Mouse (Mus musculus) heart, embryonic 14.5 days (tissue): Measurements from ENCODE around the gene Cntnap5c. TPM values are rescaled to one million over a fixed set of nuclear protein-coding genes. Genes with fewer than 3 reads are reported as not detected.

Experiments used
- ATAC-seq: fragments of 200-750 bp; cut with Nextera tagmentation; 2 replicates; pipeline ENCODE4 v1.8.0; 2017; ENCODE audit warnings: low read depth, moderate TSS enrichment; ENCODE audit not compliant: insufficient number of reproducible peaks, insufficient read depth, low FRiP score
- H3K27ac ChIP-seq, 2 experiments: fragments of 200-500 bp in 1 of 2; fragments of 300-500 bp in 1 of 2; sonication (generic) in 1 of 2; replicated peaks in 1 of 2; 2 replicates each; pipeline ENCODE4 v1.5.1; 2012 to 2014; ENCODE audit warnings: low read depth in 2 of 2, low read length in 2 of 2, control low read depth in 1 of 2, mild to moderate bottlenecking in 1 of 2, mixed read lengths in 1 of 2; ENCODE audit not compliant: control insufficient read depth in 1 of 2, insufficient read depth in 1 of 2
- H3K27me3 ChIP-seq: fragments of 300-500 bp; sonication (generic); 2 replicates; pipeline ENCODE4 v1.6.1; 2014; ENCODE audit warnings: mild to moderate bottlenecking, low read length, control low read depth; ENCODE audit not compliant: control insufficient read depth, insufficient read depth
- H3K36me3 ChIP-seq: fragments of 300-500 bp; sonication (generic); 2 replicates; pipeline ENCODE4 v1.6.1; 2014; ENCODE audit warnings: mild to moderate bottlenecking, control low read depth, low read length, mixed read lengths; ENCODE audit not compliant: control insufficient read depth, insufficient read depth
- H3K4me1 ChIP-seq, 2 experiments: fragments of 200-500 bp in 1 of 2; fragments of 300-500 bp in 1 of 2; sonication (generic) in 1 of 2; 2 replicates each; pipeline ENCODE4 v1.6.1; 2012 to 2014; ENCODE audit warnings: low read length in 2 of 2, control low read depth in 1 of 2, mixed read lengths in 1 of 2; ENCODE audit not compliant: control insufficient read depth in 2 of 2, insufficient read depth in 2 of 2
- H3K4me2 ChIP-seq: fragments of 300-500 bp; sonication (generic); 2 replicates; pipeline ENCODE4 v1.6.1; 2014; ENCODE audit warnings: mild to moderate bottlenecking, low read length
- H3K4me3 ChIP-seq, 2 experiments: fragments of 200-500 bp in 1 of 2; fragments of 300-500 bp in 1 of 2; sonication (generic) in 1 of 2; 2 replicates each; pipeline ENCODE4 v1.5.1; 2012 to 2014; ENCODE audit warnings: low read length in 2 of 2, mild to moderate bottlenecking in 2 of 2, control low read depth in 1 of 2, low read depth in 1 of 2, moderate library complexity in 1 of 2; ENCODE audit not compliant: control insufficient read depth in 1 of 2, insufficient read depth in 1 of 2
- H3K9ac ChIP-seq: fragments of 300-500 bp; sonication (generic); 2 replicates; pipeline ENCODE4 v1.6.1; 2014; ENCODE audit warnings: mild to moderate bottlenecking, low read length
- H3K9me3 ChIP-seq: fragments of 300-500 bp; sonication (generic); 2 replicates; pipeline ENCODE4 v1.6.1; 2016; ENCODE audit warnings: low read length, control low read depth; ENCODE audit not compliant: control insufficient read depth
- WGBS: fragments of 180-500 bp; shearing (Covaris S2); extraction: QIAGEN DNeasy Blood & Tissue Kit; methylation state at CpG from one replicate; pipeline ENCODE4 v1.1.7; 2014; 5-methylcytosine and 5-hydroxymethylcytosine counted together
- polyA plus RNA-seq: library from polyadenylated mRNA; unstranded; fragments of >200 nt; fragmentation: Nextera tagmentation; extraction: Ambion mirVana; gene quantifications from 2 replicates; pipeline ENCODE4 v1.2.1, GENCODE M21; 2014

The Cntnap5c gene
- polyA plus RNA-seq, 1 experiment from 2014 or later: not detected

GRCm38 (mm10) chr17:58201148-58201547, 431.8 kb downstream of the Cntnap5c start:
- no peak for ATAC-seq
- WGBS: 75% methylated on average over 2 of the region's 2 CpGs
- no peaks in the 10 kb centered on the region for H3K27me3 ChIP-seq
- H3K27ac ChIP-seq: no peak overlapping the region
- H3K4me1 ChIP-seq: no peaks in the 10 kb centered on the region
- H3K9ac ChIP-seq: no peak overlapping the region
- H3K36me3 ChIP-seq: no peaks in the 10 kb centered on the region
- no peaks in the 10 kb centered on the region for H3K9me3 ChIP-seq
- no peak overlapping the region for H3K4me2 ChIP-seq
- no peak overlapping the region for H3K4me3 ChIP-seq

DNA sequence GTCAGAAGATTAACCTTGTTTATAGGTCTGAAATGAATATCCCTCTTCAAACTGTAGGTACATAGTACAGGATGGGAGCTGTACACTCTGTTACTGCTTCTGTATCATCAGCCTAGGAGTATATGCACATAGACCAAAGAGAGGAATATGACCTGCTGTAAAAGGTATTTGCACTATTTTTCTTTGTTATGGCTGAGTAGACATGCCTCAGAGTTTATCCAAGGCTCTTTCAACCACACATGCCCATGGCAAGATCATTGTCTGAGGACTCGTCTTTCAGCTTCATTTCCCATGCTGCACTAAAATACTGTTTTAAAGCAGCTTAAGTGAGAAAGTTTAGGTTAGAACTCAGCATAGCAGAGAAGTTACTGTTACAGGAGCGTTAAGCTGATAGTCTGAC, 498.7 kb downstream of the Cntnap5c start:
- 80% methylated on average over 2 of the region's 2 CpGs for WGBS

DNA sequence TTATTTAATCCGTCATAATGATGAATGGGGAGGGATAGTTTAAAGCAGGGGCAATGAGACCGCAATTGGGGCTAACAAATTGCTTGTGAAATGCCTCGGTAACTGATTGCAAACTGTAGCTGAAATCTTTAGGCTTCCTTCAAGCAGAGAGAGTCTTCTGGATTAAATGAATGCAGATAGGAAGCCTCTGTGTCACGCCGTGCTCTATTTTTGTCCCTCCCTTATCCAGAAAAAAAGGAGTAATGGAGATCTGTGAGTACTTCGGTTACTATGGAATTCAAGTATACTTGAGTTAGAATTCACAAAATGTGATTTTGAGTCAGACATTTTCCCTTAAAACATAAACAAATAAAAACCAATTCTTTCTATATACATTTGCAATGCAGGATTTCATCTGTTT, 581.9 kb downstream of the Cntnap5c start:
- WGBS: 48% methylated on average over 6 of the region's 6 CpGs
- no peak overlapping the region for H3K4me3 ChIP-seq

More for the DNA sequence above, 498.7 kb downstream of the Cntnap5c start:
- no peaks in the 10 kb centered on the region for H3K4me1 ChIP-seq
- H3K4me2 ChIP-seq: no peak overlapping the region
- H3K9ac ChIP-seq: no peak overlapping the region
- H3K27ac ChIP-seq: no peak overlapping the region
- H3K4me3 ChIP-seq: no peak overlapping the region
- no peak for ATAC-seq
- no peaks in the 10 kb centered on the region for H3K36me3 ChIP-seq
- no peaks in the 10 kb centered on the region for H3K27me3 ChIP-seq
- 0 out of 2 replicates have a peak, but pooled peaks cover 2% of the 10 kb centered on the region for H3K9me3 ChIP-seq

DNA sequence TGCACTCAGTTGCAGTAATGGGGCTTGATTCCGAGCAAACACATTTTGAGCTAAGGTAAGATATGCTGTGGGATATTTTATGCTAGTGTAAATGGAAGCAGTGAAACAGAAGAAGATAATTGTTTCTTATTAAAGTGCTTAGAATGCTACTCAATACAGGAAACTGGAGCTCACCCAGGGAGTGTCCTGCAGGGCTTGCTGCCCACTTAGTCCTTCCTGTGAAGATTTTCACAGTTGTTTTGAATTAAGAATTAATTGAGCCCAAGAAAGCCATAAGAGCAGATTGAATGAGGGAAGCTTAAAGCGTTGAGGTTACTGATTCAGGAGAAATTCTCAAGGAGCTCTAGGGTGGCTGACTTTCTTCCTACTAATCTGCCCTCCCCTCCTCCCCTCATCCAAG, 586.9 kb downstream of the Cntnap5c start:
- Histone ChIP-seq H3K36me3 (no peaks in the 10 kb centered on the region), H3K27me3 (no peaks in the 10 kb centered on the region), H3K4me3 (no peak overlapping the region), H3K4me2 (no peak overlapping the region), H3K9ac (no peak overlapping the region), H3K9me3 (no peaks in the 10 kb centered on the region), H3K27ac (no peak overlapping the region), H3K4me1 (no peaks in the 10 kb centered on the region)
- WGBS: 58% methylated on average over 2 of the region's 2 CpGs
- no peak for ATAC-seq

More for the DNA sequence above, 581.9 kb downstream of the Cntnap5c start:
- no peak overlapping the region for H3K4me2 ChIP-seq
- H3K27me3 ChIP-seq: no peaks in the 10 kb centered on the region
- no peaks in the 10 kb centered on the region for H3K4me1 ChIP-seq
- H3K27ac ChIP-seq: no peak overlapping the region
- no peaks in the 10 kb centered on the region for H3K36me3 ChIP-seq
- no peak for ATAC-seq
- no peak overlapping the region for H3K9ac ChIP-seq
- H3K9me3 ChIP-seq: no peaks in the 10 kb centered on the region

DNA sequence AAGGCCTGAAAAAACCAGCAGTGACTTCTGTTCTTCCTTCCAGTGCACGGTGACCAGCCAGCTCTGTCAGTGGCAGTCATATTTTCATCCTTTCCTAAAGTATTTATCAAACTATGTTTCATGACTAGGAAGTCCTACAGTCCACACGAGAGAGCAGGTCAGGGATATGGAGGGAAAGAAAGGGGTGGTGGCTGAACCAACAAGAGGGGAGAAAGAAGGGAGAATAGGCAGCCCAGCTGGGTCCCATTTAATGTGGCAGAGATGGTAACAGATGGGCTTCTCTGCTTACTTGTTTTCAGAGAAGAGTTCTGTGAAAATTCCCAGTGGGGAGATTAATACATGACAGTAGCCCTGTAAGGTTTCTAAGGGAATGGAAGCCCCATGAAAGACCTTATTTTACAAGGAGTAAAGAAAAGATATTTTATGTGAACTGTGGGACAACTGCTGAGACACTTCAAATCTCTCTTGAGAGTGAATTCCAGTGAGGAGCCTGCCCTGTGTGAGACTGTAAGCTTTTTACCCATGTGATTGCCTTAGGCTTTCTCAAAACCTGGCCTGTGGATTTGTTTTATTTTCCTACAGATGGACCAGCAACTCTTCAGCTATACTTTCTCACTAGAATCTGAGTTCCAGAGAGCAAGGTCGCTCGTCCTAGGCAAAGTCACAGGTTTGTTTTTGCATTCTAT, 594.4 kb downstream of the Cntnap5c start:
- no peaks in the 10 kb centered on the region for H3K27me3 ChIP-seq
- no peak overlapping the region for H3K27ac ChIP-seq
- WGBS: 78% methylated on average over 4 of the region's 4 CpGs
- H3K4me2 ChIP-seq: no peak overlapping the region
- H3K4me1 ChIP-seq: no peaks in the 10 kb centered on the region
- H3K9me3 ChIP-seq: no peaks in the 10 kb centered on the region
- H3K9ac ChIP-seq: no peak overlapping the region
- H3K4me3 ChIP-seq: no peak overlapping the region
- no peak for ATAC-seq
- no peaks in the 10 kb centered on the region for H3K36me3 ChIP-seq

GRCm38 (mm10) chr17:58370089-58370488, 600.7 kb downstream of the Cntnap5c start:
- Histone ChIP-seq H3K9me3 (no peaks in the 10 kb centered on the region), H3K36me3 (no peaks in the 10 kb centered on the region), H3K4me2 (no peak overlapping the region), H3K27me3 (no peaks in the 10 kb centered on the region), H3K27ac (no peak overlapping the region), H3K4me3 (no peak overlapping the region), H3K4me1 (no peaks in the 10 kb centered on the region), H3K9ac (no peak overlapping the region)
- no peak for ATAC-seq

DNA sequence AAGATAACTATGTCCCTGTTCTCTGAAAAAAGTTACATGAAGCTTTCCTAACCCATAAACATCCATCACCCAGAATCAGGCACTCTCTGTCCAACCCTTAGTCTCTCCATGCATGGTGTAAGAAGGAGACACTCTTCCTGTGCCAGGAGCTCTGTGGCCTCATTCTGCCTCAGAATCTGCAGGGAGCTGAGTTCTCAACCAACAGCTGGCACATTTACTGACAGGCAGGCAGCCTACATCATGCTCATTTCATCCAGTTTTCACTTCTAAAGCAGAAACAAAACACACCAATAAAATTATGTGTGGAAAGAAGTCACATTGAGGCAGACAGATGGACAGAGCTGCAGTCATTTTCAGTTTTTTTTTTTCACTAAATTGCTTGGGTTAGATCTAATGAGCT, 638.4 kb downstream of the Cntnap5c start:
- Histone ChIP-seq H3K36me3 (no peaks in the 10 kb centered on the region), H3K4me2 (no peak overlapping the region), H3K27me3 (no peaks in the 10 kb centered on the region), H3K4me3 (no peak overlapping the region), H3K27ac (no peak overlapping the region), H3K9me3 (no peaks in the 10 kb centered on the region), H3K4me1 (no peaks in the 10 kb centered on the region), H3K9ac (no peak overlapping the region)
- no peak for ATAC-seq

DNA sequence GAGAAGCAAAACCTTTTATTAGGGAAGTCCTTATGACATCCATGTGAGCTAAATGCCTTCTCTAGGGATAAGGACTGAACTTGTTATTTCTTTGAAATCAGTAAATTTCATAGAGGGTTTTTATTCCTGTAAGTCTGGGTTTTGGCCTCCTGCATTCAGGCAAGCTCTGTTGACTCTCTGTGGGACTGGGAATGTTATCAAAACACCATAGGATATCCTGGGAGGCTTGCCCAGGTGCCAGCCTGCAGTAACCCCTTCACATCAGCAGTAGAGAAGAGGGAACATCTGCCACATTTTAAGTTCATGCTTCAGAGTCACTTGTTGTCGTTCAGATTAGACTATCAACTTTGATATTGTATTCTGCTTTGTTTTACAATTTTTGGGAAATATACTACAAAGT, 639.4 kb downstream of the Cntnap5c start:
- no peaks in the 10 kb centered on the region for H3K4me1 ChIP-seq

More for the DNA sequence above, 639.4 kb downstream of the Cntnap5c start:
- H3K27me3 ChIP-seq: no peaks in the 10 kb centered on the region
- ATAC-seq: no peak
- WGBS: 74% methylated on average over 1 of the region's 1 CpGs
- H3K4me2 ChIP-seq: no peak overlapping the region
- no peak overlapping the region for H3K27ac ChIP-seq
- H3K9me3 ChIP-seq: no peaks in the 10 kb centered on the region
- no peak overlapping the region for H3K9ac ChIP-seq
- no peak overlapping the region for H3K4me3 ChIP-seq
- H3K36me3 ChIP-seq: no peaks in the 10 kb centered on the region
